Mouse (Mus musculus) C2C12 (cell line): Measurements from ENCODE around the gene Sorbs1.

ENCODE experiments used
- CTCF ChIP-seq: IDR thresholded peaks from one replicate; pipeline ENCODE4 v1.5.1; 2011; ENCODE audit not compliant: control insufficient read depth, insufficient read depth, insufficient read length
- USF1 ChIP-seq: IDR thresholded peaks from one replicate; pipeline ENCODE4 v1.6.1; 2011; ENCODE audit warnings: low read depth, mild to moderate bottlenecking, control low read depth, moderate library complexity

DNA sequence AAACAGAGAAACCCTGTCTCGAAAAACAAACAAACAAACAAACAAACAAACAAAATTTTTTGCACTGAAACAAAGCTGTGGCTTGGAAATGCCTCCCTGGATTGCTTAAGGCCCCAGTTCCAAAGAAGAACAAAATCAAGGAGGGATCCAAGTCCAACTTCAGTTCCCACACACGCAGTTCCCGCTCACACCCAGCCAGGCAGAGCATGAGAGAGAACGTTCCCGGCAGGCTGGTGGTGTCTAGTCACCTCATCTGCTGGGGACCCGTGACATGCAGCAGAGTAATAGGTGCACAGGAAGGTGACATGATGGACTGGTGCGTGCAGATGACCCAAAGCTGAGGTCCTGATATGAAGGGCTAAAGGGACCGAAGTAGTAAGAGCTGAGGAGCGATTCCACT, 49.2 kb downstream of the Sorbs1 start:
- no peak for TF ChIP-seq CTCF
- no peak for TF ChIP-seq USF1
